Mouse (Mus musculus) gastrocnemius, postnatal 4 days (tissue): Measurements from ENCODE around the gene Rabep2. TPM values are rescaled to one million over a fixed set of nuclear protein-coding genes. Genes with fewer than 3 reads are reported as not detected.
"Not testable (repeated sequence)": the region's sequence is repeated elsewhere in the genome, so short reads cannot be mapped to it uniquely, and the experiment has no call there.

Source experiments
- DNase-seq, 2 experiments: peaks; one replicate each; pipeline ENCODE4 v3.0.0; 2021 to 2022; ENCODE audit warnings: low spot score in 2 of 2, mixed read lengths in 2 of 2
- total RNA-seq, 2 experiments: library from RNA; stranded (reverse); gene quantifications; 2 replicates each; pipeline ENCODE4 v1.2.3; 2021

The Rabep2 gene
- total RNA-seq, 2 experiments from 2014 or later: 14.0 to 16.2 TPM

GRCm38 (mm10) chr7:126463547-126463946 lies 35.0 kb downstream of the Rabep2 start:
- DNase-seq: no peak

- DNase-seq: peak; percentile 39 to 61
These were observed 35.6 kb downstream of the Rabep2 start for GRCm38 (mm10) chr7:126464121-126464520.

GRCm38 (mm10) chr7:126464836-126465235 lies 36.3 kb downstream of the Rabep2 start:
- DNase-seq: no peak

GRCm38 (mm10) chr7:126465246-126466030 lies 36.9 kb downstream of the Rabep2 start:
- DNase-seq: peak in 1 of 2 experiments; percentile 16

- no peak for DNase-seq
These were observed 37.6 kb downstream of the Rabep2 start for GRCm38 (mm10) chr7:126466116-126466515.

GRCm38 (mm10) chr7:126466707-126467106 lies 38.1 kb downstream of the Rabep2 start:
- DNase-seq: no peak

GRCm38 (mm10) chr7:126467271-126467670 lies 38.7 kb downstream of the Rabep2 start:
- DNase-seq: peak in 1 of 2 experiments; percentile 20

GRCm38 (mm10) chr7:126467834-126468627 lies 39.5 kb downstream of the Rabep2 start:
- DNase-seq: peak in 1 of 2 experiments; percentile 14

- DNase-seq: no peak
These were observed 41.5 kb downstream of the Rabep2 start for GRCm38 (mm10) chr7:126470077-126470476.

GRCm38 (mm10) chr7:126471361-126471760 lies 42.8 kb downstream of the Rabep2 start:
- DNase-seq: no peak

- no peak for DNase-seq
These were observed 43.3 kb downstream of the Rabep2 start for GRCm38 (mm10) chr7:126471853-126472252.

- peak in 1 of 2 experiments; percentile 15 for DNase-seq
These were observed 43.7 kb downstream of the Rabep2 start for GRCm38 (mm10) chr7:126472306-126472705.

GRCm38 (mm10) chr7:126472713-126473112 lies 44.2 kb downstream of the Rabep2 start:
- DNase-seq: peak in 1 of 2 experiments; percentile 15

- DNase-seq: no peak
These were observed 45.0 kb downstream of the Rabep2 start for GRCm38 (mm10) chr7:126473470-126474086.

GRCm38 (mm10) chr7:126474486-126474955 lies 46.0 kb downstream of the Rabep2 start:
- DNase-seq: peak in 1 of 2 experiments; percentile 21

GRCm38 (mm10) chr7:126474993-126475581 lies 46.5 kb downstream of the Rabep2 start, which contains the start of gene Sh2b1:
Gene Sh2b1 (minus strand): TSS chr7:126475424.
- peak; percentile 80 to 88 for DNase-seq

- DNase-seq: no peak
These were observed 53.1 kb downstream of the Rabep2 start for GRCm38 (mm10) chr7:126481699-126482098.

- DNase-seq: peak in 1 of 2 experiments; percentile 78
These were observed 53.9 kb downstream of the Rabep2 start for GRCm38 (mm10) chr7:126482392-126482871.

- DNase-seq: peak; percentile 86 to 94
These were observed 58.5 kb downstream of the Rabep2 start, which contains the start of gene Tufm for GRCm38 (mm10) chr7:126487052-126487483. Gene Tufm (plus strand): TSS chr7:126487361.

GRCm38 (mm10) chr7:126487617-126488385 lies 59.2 kb downstream of the Rabep2 start:
- not testable (repeated sequence) for DNase-seq
